Mouse (Mus musculus) common myeloid progenitor, adult 5-6 weeks (primary cell): Measurements from ENCODE around the gene Tmem121. TPM values are rescaled to one million over a fixed set of nuclear protein-coding genes. Genes with fewer than 3 reads are reported as not detected.
"Not testable (repeated sequence)": the region's sequence is repeated elsewhere in the genome, so short reads cannot be mapped to it uniquely, and the experiment has no call there.

ENCODE experiments used
- ATAC-seq: replicated peaks from 2 replicates; pipeline ENCODE4 v1.8.0; 2016; ENCODE audit warnings: low read depth, mild to moderate bottlenecking, moderate TSS enrichment, inconsistent platforms; ENCODE audit not compliant: poor library complexity, severe bottlenecking
- total RNA-seq: library from RNA; stranded (forward); fragments of 200-1000, 187-1606 nt; gene quantifications from 2 replicates; pipeline ENCODE4 v1.2.3, GENCODE M21; 2017

The Tmem121 gene
- total RNA-seq, 1 experiment from 2014 or later: not detected

- ATAC-seq: peak; percentile 45
Observed at GRCm38 (mm10) chr12:113215667-113216346, 30.1 kb downstream of the Tmem121 start.

- ATAC-seq: peak; percentile 53
Observed at GRCm38 (mm10) chr12:113217306-113218242, 31.8 kb downstream of the Tmem121 start.

- peak; percentile 24 for ATAC-seq
Observed at GRCm38 (mm10) chr12:113219867-113220266, 34.1 kb downstream of the Tmem121 start.

- peak; percentile 46 for ATAC-seq
Observed at GRCm38 (mm10) chr12:113220447-113220846, 34.7 kb downstream of the Tmem121 start.

GRCm38 (mm10) chr12:113221289-113221688, 35.6 kb downstream of the Tmem121 start:
- ATAC-seq: no peak

- ATAC-seq: peak; percentile 62
Observed at GRCm38 (mm10) chr12:113222121-113222636, 36.4 kb downstream of the Tmem121 start.

- ATAC-seq: peak; percentile 36
Observed at GRCm38 (mm10) chr12:113222748-113223147, 37.0 kb downstream of the Tmem121 start.

- no peak for ATAC-seq
Observed at GRCm38 (mm10) chr12:113224206-113224605, 38.5 kb downstream of the Tmem121 start.

- no peak for ATAC-seq
Observed at GRCm38 (mm10) chr12:113224687-113225091, 39.0 kb downstream of the Tmem121 start.

- no peak for ATAC-seq
Observed at GRCm38 (mm10) chr12:113227970-113228593, 42.4 kb downstream of the Tmem121 start.

- no peak for ATAC-seq
Observed at GRCm38 (mm10) chr12:113230741-113231140, 45.0 kb downstream of the Tmem121 start.

- not testable (repeated sequence) for ATAC-seq
Observed at GRCm38 (mm10) chr12:113231551-113232263, 46.0 kb downstream of the Tmem121 start.

- not testable (repeated sequence) for ATAC-seq
Observed at GRCm38 (mm10) chr12:113232264-113232750, 46.6 kb downstream of the Tmem121 start.

Other genes starting within 250 kb of the Tmem121 start
- 17.4 and 27.8 TPM in 2 replicates for gene Nudt14, start 243.8 kb upstream of the Tmem121 start, total RNA-seq
- gene Btbd6, start 209.4 kb upstream of the Tmem121 start, total RNA-seq: 3.2 and 7.4 TPM in 2 replicates
- 52.4 and 55.2 TPM in 2 replicates for gene Brf1, start 185.2 kb upstream of the Tmem121 start, total RNA-seq
- 15.5 and 15.9 TPM in 2 replicates for gene Pacs2, start 171.4 kb upstream of the Tmem121 start, total RNA-seq
- not detected in 2 replicates for gene Tex22, start 111.4 kb upstream of the Tmem121 start, total RNA-seq
- 46.9 and 53.3 TPM in 2 replicates for gene Mta1, start 87.7 kb upstream of the Tmem121 start, total RNA-seq
- gene Crip2, start 45.7 kb upstream of the Tmem121 start, total RNA-seq: 6.3 and 7.3 TPM in 2 replicates
- 337 and 338 TPM in 2 replicates for gene Crip1, start 39.6 kb upstream of the Tmem121 start, total RNA-seq
- gene Tedc1, start 29.5 kb upstream of the Tmem121 start, total RNA-seq: 19.2 and 19.6 TPM in 2 replicates